12 mouse cellular contexts compared by ENCODE assay signal in genomic region chr1:72414133-72414532, GRCm38 (mm10).
A peak's percentile ranks its signal among the peaks of the same experiment; 100 is the strongest.
DNase-seq lines count a peak whose midpoint lies in the region; ATAC-seq lines count a peak whose summit lies in the region.
"Had no signal": no experiment of that assay in that cellular context is flagged by ENCODE, and none has a peak within 500 bp of the region (broad histone marks: within the 10 kb centered on the region; RNA-seq: fewer than 3 reads in every experiment).

No protein-coding gene starts in this region.

- DNase-seq in forebrain, embryonic 10.5 days (ENCODE audit: extremely low spot score, low spot score), result no peak
- no peak for DNase-seq in forebrain, embryonic 11.5 days (ENCODE audit: low spot score)
- DNase-seq in embryo, embryonic 11 days, result peak; percentile 43
- DNase-seq in neural tube, embryonic 10.5 days (ENCODE audit: extremely low spot score, low spot score), result peak; percentile 22
- no peak for DNase-seq in liver
- no peak for DNase-seq in heart, postnatal 4 days
- no peak for DNase-seq in gastrocnemius, postnatal 25 days
- DNase-seq: kidney, adult 8-10 months; lung, postnatal 10 days had no signal

- no peak overlapping the region for H3K4me3 ChIP-seq in forebrain, embryonic 10.5 days
- H3K4me3 ChIP-seq in forebrain, embryonic 11.5 days (ENCODE audit: low read depth, low read length), result no peak overlapping the region
- no peak overlapping the region for H3K4me3 ChIP-seq in hindbrain, embryonic 16.5 days (ENCODE audit: low read length)
- H3K4me3 ChIP-seq: embryonic facial prominence, embryonic 12.5 days had no signal

- H3K9ac ChIP-seq in forebrain, embryonic 11.5 days (ENCODE audit: low read length), result no peak overlapping the region
- H3K9ac ChIP-seq in hindbrain, embryonic 16.5 days (ENCODE audit: low read depth, low read length), result no peak overlapping the region
- H3K9ac ChIP-seq: embryonic facial prominence, embryonic 12.5 days had no signal

- ATAC-seq in forebrain, embryonic 11.5 days (replicated peaks; ENCODE audit: low FRiP score), result no peak
- no peak for ATAC-seq in hindbrain, embryonic 16.5 days

- H3K9me3 ChIP-seq in forebrain, embryonic 10.5 days, result no peaks in the 10 kb centered on the region
- H3K9me3 ChIP-seq in forebrain, embryonic 11.5 days (ENCODE audit: control insufficient read depth, low read length), result no peaks in the 10 kb centered on the region
- no peaks in the 10 kb centered on the region for H3K9me3 ChIP-seq in hindbrain, embryonic 16.5 days (ENCODE audit: control insufficient read depth, low read length)
- H3K9me3 ChIP-seq: embryonic facial prominence, embryonic 12.5 days had no signal

- no peak overlapping the region for H3K4me2 ChIP-seq in forebrain, embryonic 11.5 days (ENCODE audit: low read depth, low read length, severe bottlenecking)
- H3K4me2 ChIP-seq in hindbrain, embryonic 16.5 days (ENCODE audit: low read length), result no peak overlapping the region
- H3K4me2 ChIP-seq: embryonic facial prominence, embryonic 12.5 days; liver, embryonic 11.5 days had no signal

- H3K4me1 ChIP-seq in forebrain, embryonic 10.5 days, result peaks cover 25% of the 10 kb centered on the region
- 0 out of 2 replicates have a peak, but pooled peaks cover 3% of the 10 kb centered on the region for H3K4me1 ChIP-seq in forebrain, embryonic 11.5 days (replicated peaks; ENCODE audit: control insufficient read depth, insufficient read depth, low read length)
- peaks cover 14% of the 10 kb centered on the region for H3K4me1 ChIP-seq in hindbrain, embryonic 16.5 days (ENCODE audit: control insufficient read depth, insufficient read depth, low read depth, low read length)

- peak overlapping the region; percentile 60 for H3K27ac ChIP-seq in forebrain, embryonic 10.5 days
- H3K27ac ChIP-seq in forebrain, embryonic 11.5 days (ENCODE audit: low read depth, low read length), result no peak overlapping the region
- peak overlapping the region; percentile 41; the same call in 1 of the 2 replicates for H3K27ac ChIP-seq in hindbrain, embryonic 16.5 days (ENCODE audit: low read depth, low read length)
- H3K27ac ChIP-seq: embryonic facial prominence, embryonic 12.5 days had no signal

- 79% methylated on average over 8 of the region's 8 CpGs for WGBS in forebrain, embryonic 10.5 days
- WGBS in forebrain, embryonic 11.5 days, result 76% methylated on average over 8 of the region's 8 CpGs
- WGBS in hindbrain, embryonic 16.5 days, result 21% methylated on average over 8 of the region's 8 CpGs

- no peaks in the 10 kb centered on the region for H3K27me3 ChIP-seq in forebrain, embryonic 10.5 days (ENCODE audit: poor library complexity, severe bottlenecking)
- H3K27me3 ChIP-seq in forebrain, embryonic 11.5 days (ENCODE audit: control insufficient read depth, insufficient read depth, low read length), result no peaks in the 10 kb centered on the region
- no peaks in the 10 kb centered on the region for H3K27me3 ChIP-seq in hindbrain, embryonic 16.5 days (replicated peaks; ENCODE audit: control insufficient read depth, insufficient read depth, low read length)
- H3K27me3 ChIP-seq: embryonic facial prominence, embryonic 12.5 days had no signal

- H3K36me3 ChIP-seq in forebrain, embryonic 10.5 days (replicated peaks), result no peaks in the 10 kb centered on the region
- H3K36me3 ChIP-seq in forebrain, embryonic 11.5 days (ENCODE audit: control insufficient read depth, insufficient read depth, low read length), result no peaks in the 10 kb centered on the region
- no peaks in the 10 kb centered on the region for H3K36me3 ChIP-seq in hindbrain, embryonic 16.5 days (ENCODE audit: control insufficient read depth, insufficient read depth, low read length)
- H3K36me3 ChIP-seq: embryonic facial prominence, embryonic 12.5 days had no signal

Comparison
In these comparisons a context has a peak if more than half of its experiments do, and no peak if none do; other contexts are left out.
1. DNase-seq: peak in embryo, embryonic 11 days (single experiment) and neural tube, embryonic 10.5 days (single experiment); none in forebrain, embryonic 10.5 days (single experiment), forebrain, embryonic 11.5 days (single experiment), liver (single experiment), heart, postnatal 4 days (single experiment) and gastrocnemius, postnatal 25 days (single experiment).